Mouse (Mus musculus) CD4-positive helper T cell, adult 2 months (primary cell): Measurements from ENCODE around the gene Sema4g.

Experiments used
- DNase-seq: peaks from one replicate; pipeline ENCODE4 v3.0.0-alpha.2; 2012; ENCODE audit warnings: low read depth, missing footprints, low spot score

Sema4g gene

GRCm38 (mm10) chr19:45048644-45049365, 59.9 kb downstream of the Sema4g start:
- no peak for DNase-seq

GRCm38 (mm10) chr19:45049523-45049922, 60.6 kb downstream of the Sema4g start:
- DNase-seq = no peak
